Mouse (Mus musculus): ENCODE measurements around the gene Mbd3.
A peak's percentile ranks its signal among the peaks of the same experiment; 100 is the strongest.

DNA sequence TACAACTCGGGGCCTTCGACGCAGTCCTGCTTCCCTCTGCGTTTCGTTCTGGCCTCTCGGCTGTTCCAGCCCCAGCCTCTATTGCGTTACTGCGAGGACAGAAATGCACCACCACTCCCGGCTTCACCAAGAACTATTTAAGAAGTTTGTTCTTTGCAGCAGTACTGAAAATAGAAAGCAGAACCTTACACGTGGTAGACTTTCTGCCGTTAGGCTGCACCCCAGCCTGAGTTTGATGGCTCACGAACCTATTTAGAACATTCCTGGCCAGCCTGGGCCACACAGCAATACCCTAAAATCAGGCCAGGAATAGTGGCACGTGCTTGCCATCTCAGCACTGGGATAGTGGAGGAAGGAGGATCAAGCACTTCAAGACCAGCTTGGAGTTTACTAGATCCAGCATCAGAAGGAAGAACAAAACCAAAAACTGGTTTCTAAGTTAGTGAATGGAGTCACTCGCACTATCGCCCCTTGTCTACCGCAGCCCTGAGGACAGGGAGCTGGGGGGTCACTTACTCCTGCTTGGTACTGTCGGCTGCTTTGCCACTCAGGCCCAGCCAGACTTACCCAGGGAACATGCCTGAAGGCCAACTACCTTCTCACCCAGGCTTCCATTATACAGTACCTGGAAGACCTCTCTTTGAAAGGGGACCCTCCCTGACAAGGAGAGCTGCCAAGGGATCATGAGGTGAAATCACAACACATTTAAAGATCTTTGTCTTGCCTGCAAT lies 788 bp upstream of the Mbd3 start:
- TF ChIP-seq POLR2A (IDR thresholded peaks at IDR 0.05; ENCODE audit: low read depth, low read length) (0 out of 2 replicates have a peak, but pooled peaks have one; percentile 3), USF2 (conservative IDR thresholded peaks at IDR 0.05; ENCODE audit: low read depth, low read length) (no peak), USF1 (IDR thresholded peaks at IDR 0.05; ENCODE audit: low read depth, low read length) (no peak), ELF1 (IDR thresholded peaks at IDR 0.05; ENCODE audit: low read depth, low read length) (no peak), CTCF (conservative IDR thresholded peaks at IDR 0.05 in 1 of 2, IDR thresholded peaks at IDR 0.05 in 1 of 2; ENCODE audit: low read depth in 2 of 2, low read length in 2 of 2) (no peak), ZMIZ1 (IDR thresholded peaks at IDR 0.05; ENCODE audit: low read depth, low read length) (no peak), MAZ (IDR thresholded peaks at IDR 0.05; ENCODE audit: low read depth, low read length) (no peak), EP300 (IDR thresholded peaks at IDR 0.05; ENCODE audit: low read length) (no peak), UBTF (IDR thresholded peaks at IDR 0.05; ENCODE audit: low read depth, low read length) (no peak), ZC3H11A (IDR thresholded peaks at IDR 0.05; ENCODE audit: low read depth, low read length) (no peak)
